Mouse (Mus musculus): Measurements from ENCODE around the gene Thada.

The Thada gene

DNA sequence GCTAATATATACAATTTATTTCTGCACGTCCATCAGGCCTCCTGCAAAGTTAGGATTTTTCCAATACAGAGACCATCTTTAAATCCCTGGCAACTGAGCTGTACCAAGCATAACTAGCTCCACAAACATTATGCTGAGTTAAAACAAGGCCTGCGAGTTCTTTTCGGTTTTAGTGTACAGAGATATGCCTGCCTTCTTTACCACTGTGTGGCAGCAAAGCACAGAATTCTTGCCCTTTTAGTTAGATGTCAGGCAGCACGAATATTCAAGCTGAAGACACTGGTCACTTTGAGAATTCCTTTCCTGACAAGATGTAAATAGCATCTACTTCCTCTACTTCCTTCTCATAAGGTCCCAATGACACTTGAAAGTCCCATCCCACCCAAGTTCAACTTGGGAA, 8.3 kb upstream of the Thada start:
- DNase-seq (ENCODE audit: low spot score) = peak; percentile 21

DNA sequence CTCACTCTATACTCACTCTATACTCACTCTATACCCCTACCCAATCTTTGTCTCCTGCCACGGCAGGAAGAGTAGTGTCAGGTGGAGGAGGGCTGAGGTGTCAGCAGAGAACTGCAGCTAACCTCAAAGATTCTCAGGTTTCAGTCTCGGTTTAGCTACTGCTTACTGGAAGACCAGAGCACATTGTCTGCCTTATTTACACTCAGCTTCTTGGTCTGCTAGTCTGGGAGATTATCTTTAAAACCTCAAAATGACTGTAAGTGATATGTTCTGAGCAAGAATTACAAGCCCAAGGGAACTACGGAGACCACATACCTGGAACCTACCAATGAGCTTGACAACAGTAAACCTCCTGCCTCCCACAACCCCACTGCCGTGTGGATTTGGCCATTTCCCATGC, 31.0 kb downstream of the Thada start:
- DNase-seq (ENCODE audit: low spot score) = no peak

- DNase-seq (ENCODE audit: low spot score) = no peak
Measured at GRCm38 (mm10) chr17:84434233-84434632, 31.8 kb downstream of the Thada start.

- no peak for DNase-seq (ENCODE audit: low spot score)
Measured at GRCm38 (mm10) chr17:84431991-84432390, 34.0 kb downstream of the Thada start.

DNA sequence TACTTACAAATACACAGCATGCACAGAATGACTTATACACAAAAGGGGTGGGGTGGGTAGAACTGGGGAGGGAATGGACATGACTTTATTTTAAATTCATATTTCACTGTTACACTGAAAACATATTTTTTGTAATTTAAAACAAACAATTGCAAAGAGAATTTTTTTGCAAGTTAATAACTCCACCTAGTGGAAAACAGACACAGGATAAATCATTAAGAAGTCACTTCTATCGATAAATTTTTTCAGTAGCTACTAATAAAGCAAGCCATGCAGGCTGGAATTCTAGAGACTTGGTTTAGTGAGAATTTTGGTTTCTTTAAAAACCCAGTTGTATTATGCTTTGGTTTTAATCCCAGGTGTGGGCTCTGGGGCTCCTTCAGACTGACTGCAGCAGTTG, 41.7 kb downstream of the Thada start:
- DNase-seq (ENCODE audit: low spot score) = no peak

DNA sequence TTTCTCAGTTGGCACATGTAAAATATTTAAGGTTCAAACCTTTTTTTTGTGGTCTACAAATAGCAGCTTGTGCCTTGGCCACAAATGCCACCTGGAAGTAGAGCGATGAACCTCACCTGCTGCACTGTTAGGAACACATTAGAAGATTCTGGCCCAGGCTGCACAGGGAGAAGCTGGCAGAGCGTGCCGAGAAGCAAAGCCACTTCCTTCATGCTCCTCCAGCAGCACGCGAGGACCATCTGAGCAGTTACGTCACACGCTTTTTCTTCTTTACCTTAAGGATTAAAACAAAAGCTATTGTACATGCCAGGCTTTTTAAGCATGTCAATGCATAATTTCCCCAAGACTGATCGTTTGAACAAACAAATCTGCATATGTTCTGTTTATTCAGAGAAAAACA, 43.1 kb downstream of the Thada start:
- no peak for DNase-seq (ENCODE audit: low spot score)

- DNase-seq (ENCODE audit: low spot score) = peak; percentile 15
Measured at GRCm38 (mm10) chr17:84422001-84422785, 43.8 kb downstream of the Thada start.

DNA sequence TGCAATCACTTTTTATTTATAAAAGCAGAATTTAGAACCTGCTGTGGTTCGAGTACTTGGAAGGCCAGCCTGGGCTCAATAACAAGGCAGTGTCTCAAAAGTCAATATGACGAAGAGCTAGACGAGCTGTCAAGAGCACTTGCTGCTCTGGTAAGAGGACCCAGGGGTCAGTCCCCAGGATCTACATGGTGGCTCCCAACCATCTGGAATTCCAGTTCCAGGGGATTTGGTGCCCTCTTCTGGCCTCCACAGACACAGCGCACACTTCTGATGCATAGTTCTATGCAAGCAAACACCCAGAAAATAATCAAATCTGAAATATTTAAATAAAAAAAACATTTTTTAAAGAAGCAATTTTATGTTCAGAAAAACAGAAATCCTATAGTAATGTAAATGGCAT, 45.0 kb downstream of the Thada start:
- DNase-seq (ENCODE audit: low spot score) = peak; percentile 57

DNA sequence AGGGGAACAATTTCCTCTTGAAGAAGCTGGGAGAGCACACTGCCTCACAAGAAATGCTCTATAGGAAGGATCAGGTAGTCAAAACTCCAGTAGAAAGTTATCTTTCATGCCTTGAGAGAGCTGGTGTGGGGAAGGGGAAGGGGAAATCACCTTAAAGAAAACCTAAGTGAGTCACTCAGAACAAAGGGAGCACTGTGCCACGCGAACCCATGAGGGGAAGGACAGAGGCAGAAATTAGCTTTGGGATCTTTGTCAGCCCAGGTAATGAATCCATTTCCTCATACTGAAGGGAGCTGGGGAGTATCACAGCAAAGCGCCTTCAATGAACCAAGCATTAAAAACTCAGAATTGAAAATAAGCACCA, 45.7 kb downstream of the Thada start:
- DNase-seq (ENCODE audit: low spot score) = no peak

GRCm38 (mm10) chr17:84419326-84420275, 46.4 kb downstream of the Thada start:
- DNase-seq (ENCODE audit: low spot score) = peak; percentile 22

GRCm38 (mm10) chr17:84415936-84416335, 50.1 kb downstream of the Thada start:
- no peak for DNase-seq (ENCODE audit: low spot score)

GRCm38 (mm10) chr17:84408731-84409130, 57.3 kb downstream of the Thada start:
- DNase-seq (ENCODE audit: low spot score) = no peak

GRCm38 (mm10) chr17:84405616-84406015, 60.4 kb downstream of the Thada start:
- DNase-seq (ENCODE audit: low spot score) = no peak

- no peak for DNase-seq (ENCODE audit: low spot score)
Measured at GRCm38 (mm10) chr17:84401796-84402195, 64.2 kb downstream of the Thada start.

DNA sequence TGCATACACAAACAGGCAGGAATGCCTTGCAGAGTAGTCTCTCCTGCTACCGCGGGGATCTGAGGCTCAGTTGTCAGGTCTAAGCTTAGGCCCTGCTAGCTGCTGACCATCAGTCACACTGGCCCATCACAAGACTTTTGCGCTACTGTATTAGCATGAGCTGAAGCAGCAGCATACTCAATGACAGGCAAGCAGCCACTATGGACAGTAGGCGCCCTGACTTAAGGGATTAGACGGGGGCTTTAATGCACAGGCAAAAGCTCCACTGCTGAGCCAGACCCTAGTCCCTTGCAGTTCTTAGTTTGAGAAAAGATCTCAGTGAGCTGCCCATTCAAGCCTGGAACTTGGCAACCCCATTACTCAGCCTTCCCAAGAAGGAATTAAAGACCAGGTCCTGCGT, 66.6 kb downstream of the Thada start:
- no peak for DNase-seq (ENCODE audit: low spot score)

DNA sequence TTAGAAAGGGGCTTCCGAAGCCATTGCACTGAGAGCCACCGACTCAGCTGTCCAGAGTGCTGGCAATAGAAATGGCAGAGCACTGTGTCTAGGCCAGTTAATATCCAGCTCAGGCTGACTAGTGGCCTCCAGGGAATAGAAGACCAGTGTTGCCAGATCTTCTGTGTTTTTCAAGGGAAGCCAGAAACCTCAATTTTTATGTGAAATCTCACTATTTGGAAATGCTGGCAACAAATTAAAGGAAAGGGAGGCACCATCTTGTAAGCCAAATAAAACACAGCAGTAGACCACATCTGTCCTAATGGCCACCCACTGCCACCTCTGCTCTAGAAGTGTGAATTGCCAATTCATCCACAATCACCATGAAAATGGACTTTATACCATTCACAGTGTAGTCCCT, 76.0 kb downstream of the Thada start:
- DNase-seq (ENCODE audit: low spot score) = no peak

DNA sequence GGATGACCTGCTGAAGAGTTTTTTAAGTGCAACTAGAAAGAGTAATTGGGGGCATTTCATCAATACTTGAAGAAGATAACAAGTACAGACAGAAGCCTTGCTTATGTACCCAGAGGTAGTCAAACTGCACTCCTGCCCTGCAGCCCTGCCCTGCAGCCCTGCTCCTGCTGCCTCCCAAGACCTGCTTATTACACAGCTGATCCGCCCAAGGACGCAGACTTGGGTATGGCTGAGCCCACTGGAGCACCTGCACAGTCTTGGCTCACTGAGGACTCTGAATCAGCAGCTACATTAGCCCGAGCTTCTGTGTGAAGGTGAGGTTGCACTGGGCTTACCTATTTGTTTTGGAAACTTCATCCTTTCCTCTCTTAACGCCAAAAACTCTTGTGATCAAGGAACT, 79.8 kb downstream of the Thada start:
- DNase-seq (ENCODE audit: low spot score) = no peak

DNA sequence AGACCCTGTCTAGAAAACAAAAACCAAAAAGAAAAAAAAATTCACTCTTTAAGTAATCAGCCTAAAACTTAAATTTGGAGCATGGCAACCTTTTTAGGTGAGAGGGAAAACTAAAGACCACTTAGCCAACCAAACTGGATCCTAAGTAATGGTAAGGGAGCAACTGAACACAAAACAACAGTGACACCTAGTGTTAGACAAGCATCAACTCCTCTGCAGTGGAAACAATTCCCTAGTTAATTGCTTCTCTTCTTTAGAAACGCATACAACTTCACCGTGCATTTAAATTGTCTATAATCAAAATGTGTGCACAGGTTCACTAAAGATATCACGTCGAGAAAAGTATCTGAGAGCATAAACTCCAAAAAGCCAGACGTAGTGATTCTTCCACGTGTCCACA, 80.3 kb downstream of the Thada start:
- DNase-seq (ENCODE audit: low spot score) = peak; percentile 55

DNA sequence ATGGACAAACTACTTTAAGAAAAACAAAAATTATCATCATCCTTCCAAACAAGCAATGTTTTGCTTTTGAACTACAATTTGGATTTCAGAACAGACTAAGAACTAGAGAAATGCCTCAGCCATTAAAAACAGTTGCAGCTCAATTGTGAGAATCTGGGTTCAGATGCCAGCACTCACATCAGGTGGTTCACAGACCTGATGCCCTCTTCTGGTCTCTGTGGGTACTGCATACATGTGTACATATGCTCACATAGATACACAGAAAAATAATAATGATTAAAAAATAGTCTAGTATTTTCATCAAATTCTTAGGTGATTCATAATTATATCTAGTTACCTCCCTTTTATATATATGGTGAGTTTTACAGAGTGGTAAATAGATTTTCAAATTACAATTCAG, 81.3 kb downstream of the Thada start:
- peak; percentile 35 for DNase-seq (ENCODE audit: low spot score)

DNA sequence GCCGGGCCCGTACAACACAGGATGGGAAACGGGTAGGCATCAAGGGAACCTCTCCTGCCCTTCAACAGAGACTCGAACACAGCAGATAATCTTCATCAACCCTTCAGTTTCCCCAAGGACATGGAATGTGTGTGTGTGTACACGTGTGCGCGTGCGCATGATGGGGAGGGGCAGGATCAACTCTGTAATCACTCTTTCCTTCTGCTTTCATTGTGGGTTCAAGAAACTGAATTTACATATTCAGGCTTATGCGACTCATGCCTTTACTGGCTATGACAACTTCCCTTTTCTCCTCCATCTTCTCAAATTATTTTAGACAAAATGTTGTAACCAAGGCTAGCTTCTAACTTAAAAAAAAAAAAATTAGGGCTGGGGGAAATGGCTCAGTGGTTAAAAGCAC, 85.7 kb downstream of the Thada start:
- no peak for DNase-seq (ENCODE audit: low spot score)

DNA sequence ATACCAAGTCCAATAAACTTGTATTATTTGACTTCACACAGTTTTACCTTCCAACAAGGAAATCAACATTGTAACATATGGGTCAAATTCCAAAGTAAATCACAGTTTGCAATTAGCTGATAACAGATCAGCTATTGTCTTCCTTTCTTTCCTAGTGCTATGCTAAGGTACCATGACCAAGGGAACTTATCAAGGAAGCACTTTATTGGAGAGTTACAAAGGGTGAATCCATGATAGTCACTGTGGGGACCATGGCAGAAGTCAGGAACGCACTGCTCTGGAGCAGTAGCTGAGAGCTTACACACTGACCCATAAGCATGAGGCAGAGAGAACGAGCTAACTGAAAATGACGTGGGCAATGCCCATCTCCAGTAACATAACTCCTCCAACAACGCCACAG, 89.1 kb downstream of the Thada start:
- DNase-seq (ENCODE audit: low spot score) = no peak

- DNase-seq (ENCODE audit: low spot score) = no peak
Measured at GRCm38 (mm10) chr17:84372411-84373045, 93.5 kb downstream of the Thada start.

DNA sequence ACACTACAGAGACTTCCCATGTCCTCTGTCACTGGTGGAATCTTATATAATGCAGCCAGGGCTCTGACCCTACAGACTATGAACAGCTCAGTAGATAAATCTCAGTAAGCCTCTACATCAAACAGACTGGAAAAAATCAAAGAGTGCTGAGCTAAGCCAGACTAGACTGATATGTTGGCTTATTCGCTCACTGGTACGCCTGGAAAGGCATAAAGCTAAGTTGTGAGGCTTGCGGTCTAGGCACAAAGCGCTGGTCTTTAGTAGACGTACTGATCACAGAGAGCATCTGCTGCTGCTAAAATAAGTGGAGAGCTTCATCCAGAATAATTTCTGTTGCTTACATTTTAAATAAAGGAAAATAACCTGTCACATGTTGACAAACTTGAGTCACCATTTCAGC, 95.6 kb downstream of the Thada start:
- DNase-seq (ENCODE audit: low spot score) = peak; percentile 18
